Mouse (Mus musculus) cerebellum, adult 2 months (tissue): ENCODE data around the gene Urgcp. TPM values are rescaled to one million over a fixed set of nuclear protein-coding genes. Genes with fewer than 3 reads are reported as not detected.
A peak's percentile ranks its signal among the peaks of the same experiment; 100 is the strongest.

ENCODE experiments used
- DNase-seq, 2 experiments: peaks; one replicate each; pipeline ENCODE4 v3.0.0; 2021
- H3K27ac ChIP-seq: fragments of 200-500 bp; 2 replicates; pipeline ENCODE4 v1.5.1; 2012; ENCODE audit warnings: low read length, control low read depth, inconsistent platforms; ENCODE audit not compliant: insufficient read depth
- H3K27me3 ChIP-seq: fragments of 200-500 bp; 2 replicates; pipeline ENCODE4 v1.6.1; 2012; ENCODE audit warnings: inconsistent platforms, mild to moderate bottlenecking, low read length, moderate library complexity; ENCODE audit not compliant: control insufficient read depth, insufficient read depth
- H3K4me1 ChIP-seq: fragments of 200-500 bp; 2 replicates; pipeline ENCODE4 v1.6.1; 2011; ENCODE audit warnings: low read length; ENCODE audit not compliant: control insufficient read depth, insufficient read depth
- H3K4me3 ChIP-seq: fragments of 200-500 bp; replicated peaks from 2 replicates; pipeline ENCODE3; 2011; ENCODE audit warnings: mild to moderate bottlenecking, low read depth, low read length, control low read depth; ENCODE audit not compliant: insufficient read depth
- CTCF ChIP-seq: fragments of 200-500 bp; IDR thresholded peaks from 2 replicates; pipeline ENCODE4 v1.5.1; 2011; ENCODE audit warnings: low read depth, mild to moderate bottlenecking, control low read depth, low read length, moderate library complexity, borderline replicate concordance; ENCODE audit not compliant: insufficient read depth
- POLR2A ChIP-seq: fragments of 200-500 bp; IDR thresholded peaks from 2 replicates; pipeline ENCODE4 v1.6.1; 2011; ENCODE audit warnings: low read length, control low read depth, borderline replicate concordance; ENCODE audit not compliant: insufficient read depth
- WGBS: fragments of 180-500 bp; shearing (Covaris S2); methylation state at CpG from one replicate; pipeline ENCODE4 v1.1.7; 2018; 5-methylcytosine and 5-hydroxymethylcytosine counted together
- polyA plus RNA-seq: library from polyadenylated mRNA; depleted of rRNA; stranded (reverse); fragments of >200 nt; gene quantifications from 2 replicates; pipeline ENCODE4 v1.2.3, GENCODE M21; 2012

Urgcp gene
- polyA plus RNA-seq, 1 experiment, result 37.9 TPM

DNA sequence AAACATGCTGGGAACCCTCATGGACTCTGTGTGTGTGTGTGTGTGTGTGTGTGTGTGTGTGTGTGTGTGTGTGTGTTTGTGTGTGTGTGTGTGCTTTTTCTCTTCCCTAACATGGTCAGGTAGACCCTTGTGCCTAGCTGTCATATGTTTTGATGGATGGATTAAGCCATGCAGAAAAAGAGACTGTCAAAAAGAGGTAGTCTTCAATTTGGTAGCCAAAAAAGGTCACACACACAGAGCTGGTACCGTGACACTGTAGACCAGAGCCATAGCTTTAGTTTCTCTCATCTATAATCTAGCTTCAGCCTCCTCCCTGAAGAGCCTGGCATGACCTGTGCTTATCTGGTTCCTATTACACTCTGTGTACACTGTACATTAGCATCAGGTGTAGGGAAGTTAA is 28.3 kb upstream of the Urgcp start:
- Histone ChIP-seq H3K27me3 (no peaks in the 10 kb centered on the region), H3K27ac (no peak overlapping the region), H3K4me1 (peaks cover 8% of the 10 kb centered on the region), H3K4me3 (no peak overlapping the region)
- no peak for DNase-seq
- 61% methylated on average over 1 of the region's 1 CpGs for WGBS
- TF ChIP-seq CTCF (no peak), POLR2A (no peak)

DNA sequence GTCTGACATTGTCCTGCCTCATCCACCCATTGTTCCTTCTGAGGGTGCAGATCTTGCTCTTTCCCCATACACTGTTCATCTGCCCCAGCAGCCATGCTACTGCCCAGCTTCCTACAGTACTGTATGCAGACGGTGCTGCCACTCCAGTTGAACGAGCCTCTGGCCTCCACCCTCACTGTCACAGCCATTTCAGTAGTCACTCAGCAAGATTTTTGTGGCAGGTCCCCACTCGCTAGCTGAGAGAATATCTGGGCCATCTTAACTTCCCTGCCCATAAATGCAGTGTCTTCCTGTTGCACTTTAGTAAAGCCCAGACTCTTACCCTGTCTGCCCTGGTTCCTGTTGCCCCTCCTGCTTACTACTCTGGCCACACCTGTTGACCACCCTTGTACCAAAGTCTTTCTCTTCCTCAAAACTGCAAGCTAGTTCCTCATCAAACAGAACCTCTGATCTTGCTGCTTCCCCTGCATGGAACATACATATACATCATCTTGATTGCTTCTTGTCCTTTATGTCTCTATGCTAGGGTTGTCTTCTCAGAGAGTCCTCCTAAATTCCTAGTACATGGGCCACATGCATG is 27.7 kb upstream of the Urgcp start:
- TF ChIP-seq CTCF, result no peak
- no peak for TF ChIP-seq POLR2A
- Histone ChIP-seq H3K4me3 (no peak overlapping the region), H3K27me3 (no peaks in the 10 kb centered on the region), H3K4me1 (peaks cover 8% of the 10 kb centered on the region), H3K27ac (no peak overlapping the region)
- WGBS, result 77% methylated on average over 3 of the region's 3 CpGs
- no peak for DNase-seq

DNA sequence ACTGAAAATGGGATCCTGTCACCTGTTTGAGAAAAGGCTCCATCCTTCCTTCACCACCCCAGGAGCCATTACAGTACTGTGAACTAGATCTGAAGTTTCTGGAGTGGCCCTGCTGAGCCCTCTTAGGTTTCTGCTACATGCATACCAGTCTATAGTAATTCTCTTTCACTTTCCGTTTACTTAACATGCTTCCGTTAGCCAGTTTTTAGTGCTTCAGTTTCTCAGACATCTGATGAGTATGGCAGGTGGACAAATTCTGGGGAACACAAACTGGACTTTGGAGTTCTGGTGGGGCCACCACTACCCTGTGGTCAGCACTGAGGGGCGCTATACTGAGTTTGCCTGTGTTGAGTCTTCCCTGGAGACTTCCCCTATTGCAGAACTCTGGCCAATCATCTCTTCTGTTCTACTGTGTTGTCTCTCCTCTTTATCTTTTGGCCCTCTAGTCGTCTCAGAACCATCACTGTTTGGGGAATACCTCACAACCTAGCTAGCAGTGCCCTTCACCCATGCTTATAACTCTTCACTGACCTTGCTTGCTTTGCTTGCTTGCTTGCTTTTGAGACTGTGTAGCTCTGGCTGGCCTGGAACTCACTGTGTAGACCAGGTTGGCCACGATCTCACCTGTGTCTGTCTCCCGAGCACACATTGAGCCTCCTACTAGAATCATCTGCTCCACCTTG is 27.0 kb upstream of the Urgcp start:
- Histone ChIP-seq H3K27ac (no peak overlapping the region), H3K27me3 (no peaks in the 10 kb centered on the region), H3K4me1 (peaks cover 8% of the 10 kb centered on the region), H3K4me3 (peak overlapping the region; percentile 87)
- no peak for TF ChIP-seq CTCF
- no peak for TF ChIP-seq POLR2A
- WGBS, result 65% methylated on average over 6 of the region's 6 CpGs
- DNase-seq, result no peak

DNA sequence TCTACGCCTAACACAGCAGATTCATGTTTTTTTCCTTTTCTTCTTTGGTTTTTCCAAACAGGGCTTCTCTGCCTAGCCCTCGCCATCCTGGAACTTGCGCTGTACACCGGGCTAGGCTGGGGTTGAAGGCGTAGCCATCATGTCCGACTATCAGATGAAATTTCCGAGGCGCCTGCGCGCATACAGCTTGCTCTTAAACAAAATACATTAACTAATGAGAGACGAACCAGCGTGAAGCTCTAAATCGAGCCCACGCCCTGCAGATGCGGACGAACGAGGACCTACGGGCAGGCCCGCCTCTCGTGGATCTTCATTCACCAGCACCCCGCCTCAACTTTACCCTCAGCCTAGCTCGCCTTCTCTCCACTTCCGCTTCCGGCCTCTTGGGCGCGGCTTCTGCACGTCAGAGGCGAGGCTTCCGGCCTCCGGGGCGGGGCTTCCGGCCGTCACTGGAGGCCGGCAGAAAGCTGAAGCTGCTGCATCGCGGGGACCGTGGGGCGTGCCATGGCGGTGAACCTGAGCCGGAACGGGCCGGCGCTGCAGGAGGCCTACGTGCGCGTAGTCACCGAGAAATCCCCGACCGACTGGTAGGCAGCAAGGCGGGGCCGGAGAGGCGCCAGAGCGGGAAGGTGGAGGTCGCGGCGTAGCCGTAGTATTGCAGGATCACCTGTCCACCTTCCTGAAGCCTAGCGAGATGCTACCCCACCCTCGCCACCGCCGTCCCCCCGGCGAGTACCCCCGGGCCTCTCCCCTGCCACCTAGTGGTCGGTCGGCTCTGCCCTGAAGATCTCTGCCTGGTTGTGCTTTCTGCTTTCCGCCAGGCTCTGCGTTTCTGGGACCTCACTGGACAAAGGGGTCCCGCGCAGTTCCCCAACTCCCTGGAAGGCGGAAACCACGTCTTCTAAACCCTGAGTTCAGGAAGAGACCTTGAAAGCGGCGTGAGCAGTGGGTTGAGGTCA is 26.2 kb upstream of the Urgcp start, which contains the start of gene Dbnl:
Gene Dbnl, plus strand, starts transcription at position 433 of the 959 bp plus-strand sequence.
- Histone ChIP-seq H3K27ac (peak within 1 kb of the TSS; percentile 72), H3K4me1 (peaks cover 8% of the 10 kb centered on the region), H3K4me3 (peak within 1 kb of the TSS; percentile 87), H3K27me3 (no peaks in the 10 kb centered on the region)
- TF ChIP-seq CTCF, result peak; percentile 55; the same call in 1 of the 2 replicates
- TF ChIP-seq POLR2A, result peak; percentile 97
- peak; percentile 94 to 95 for DNase-seq
- WGBS, result under 1% methylated on average over 74 of the region's 74 CpGs

DNA sequence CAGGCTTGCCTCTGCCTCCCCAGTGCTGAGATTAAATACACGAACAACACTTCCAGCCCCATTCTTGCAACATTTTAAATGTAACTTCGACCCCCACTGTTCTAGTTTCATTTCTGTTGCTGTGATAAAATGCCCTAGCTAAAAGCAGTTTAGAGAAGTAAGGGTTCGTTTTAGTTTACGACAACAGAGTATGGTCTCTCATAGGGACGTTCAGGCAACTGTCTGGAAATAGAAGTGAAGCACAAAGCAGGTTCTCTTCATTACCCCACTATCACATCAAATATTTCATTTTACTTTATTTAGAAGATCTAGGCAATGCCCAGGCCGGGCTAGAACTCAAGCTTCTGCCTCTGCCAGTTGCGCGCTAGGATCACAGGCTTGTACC is 25.5 kb upstream of the Urgcp start:
- H3K27ac ChIP-seq, result peak overlapping the region; percentile 46; the same call in 1 of the 2 replicates
- peak overlapping the region; percentile 87 for H3K4me3 ChIP-seq
- H3K4me1 ChIP-seq, result peaks cover 8% of the 10 kb centered on the region
- no peaks in the 10 kb centered on the region for H3K27me3 ChIP-seq
- 37% methylated on average over 8 of the region's 8 CpGs for WGBS
- no peak for TF ChIP-seq CTCF
- TF ChIP-seq POLR2A, result no peak
- DNase-seq, result no peak

DNA sequence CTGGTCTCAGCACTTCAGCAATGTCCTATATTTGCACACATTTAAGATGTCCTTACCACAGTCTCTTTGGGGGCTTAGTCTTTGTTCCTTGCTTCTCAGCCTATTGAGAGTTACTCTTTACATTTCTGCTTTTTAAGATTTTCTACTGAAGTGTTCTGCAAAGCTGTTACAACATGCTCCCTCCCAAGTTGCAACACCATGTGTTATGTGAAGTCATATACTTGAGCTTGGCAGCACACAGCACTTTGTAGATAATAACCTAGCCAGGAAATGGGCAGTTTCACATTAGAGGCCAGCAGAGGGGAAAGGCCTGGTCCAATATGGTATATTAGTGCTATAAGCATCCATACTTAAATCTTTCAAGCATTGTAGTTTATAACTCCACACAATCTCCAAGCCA is 23.6 kb upstream of the Urgcp start:
- no peak overlapping the region for H3K4me3 ChIP-seq
- no peaks in the 10 kb centered on the region for H3K27me3 ChIP-seq
- DNase-seq, result no peak
- no peak overlapping the region for H3K27ac ChIP-seq
- H3K4me1 ChIP-seq, result peaks cover 16% of the 10 kb centered on the region
- TF ChIP-seq CTCF (no peak), POLR2A (no peak)

DNA sequence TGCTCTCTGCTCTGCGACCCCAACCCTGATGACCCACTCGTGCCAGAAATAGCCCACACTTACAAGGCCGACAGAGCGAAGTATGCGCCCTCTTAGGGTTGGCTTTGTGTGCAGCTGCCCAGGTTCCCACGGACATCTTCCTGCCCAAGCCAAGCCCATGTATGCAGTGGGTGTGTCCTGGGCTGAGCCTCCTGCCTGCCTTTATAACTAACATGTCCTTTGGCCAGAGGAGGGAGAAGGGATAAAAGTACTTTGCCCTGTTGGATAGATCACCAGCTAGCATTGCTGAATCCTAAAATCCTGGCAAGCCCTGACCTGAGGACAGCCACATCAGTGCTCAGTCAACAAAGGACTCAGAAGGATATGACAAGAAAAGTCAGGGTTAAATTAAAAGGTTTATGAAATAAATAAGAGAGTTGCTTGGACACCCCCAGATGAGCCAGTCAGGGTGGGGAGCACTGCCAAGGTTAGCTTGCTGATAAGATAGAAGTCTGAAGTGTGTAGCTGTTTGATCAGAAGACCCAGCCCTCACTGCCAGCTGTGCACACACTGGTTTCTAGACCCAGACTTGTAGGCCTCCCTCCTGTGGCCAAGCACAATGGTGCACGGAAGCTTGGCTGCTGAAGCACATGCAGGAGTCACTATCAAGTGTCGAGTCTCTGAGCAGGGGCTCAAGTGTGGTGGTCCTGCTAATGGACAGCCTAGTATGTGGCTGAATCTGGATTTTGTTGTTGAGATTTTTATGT is 20.2 kb upstream of the Urgcp start:
- WGBS, result 71% methylated on average over 8 of the region's 8 CpGs
- no peak for DNase-seq
- Histone ChIP-seq H3K27ac (no peak overlapping the region), H3K4me1 (peaks cover 22% of the 10 kb centered on the region), H3K4me3 (no peak overlapping the region), H3K27me3 (no peaks in the 10 kb centered on the region)
- TF ChIP-seq CTCF, result no peak
- TF ChIP-seq POLR2A, result no peak
